Mouse (Mus musculus) CH12.LX (cell line): ENCODE measurements around the gene Gli3.

ENCODE experiments used
- CTCF ChIP-seq, 2 experiments: IDR thresholded peaks in 1 of 2; conservative IDR thresholded peaks in 1 of 2; 2 replicates each; pipeline ENCODE4 v1.5.1; 2011 to 2012; ENCODE audit warnings: low read depth in 2 of 2, low read length in 2 of 2, improper control_type of control experiment in 1 of 2, inconsistent platforms in 1 of 2, mild to moderate bottlenecking in 1 of 2, moderate library complexity in 1 of 2
- IRF4 ChIP-seq: IDR thresholded peaks from 2 replicates; pipeline ENCODE4 v1.6.1; 2014; ENCODE audit warnings: low read depth, mild to moderate bottlenecking, inconsistent platforms, low read length, improper control_type of control experiment
- MAX ChIP-seq: IDR thresholded peaks from 2 replicates; pipeline ENCODE4 v1.6.1; 2011; ENCODE audit warnings: low read length, improper control_type of control experiment
- POLR2A ChIP-seq: IDR thresholded peaks from 2 replicates; pipeline ENCODE4 v1.6.1; 2011; ENCODE audit warnings: low read depth, mild to moderate bottlenecking, improper control_type of control experiment, low read length
- ZC3H11A ChIP-seq: IDR thresholded peaks from 2 replicates; pipeline ENCODE4 v1.6.1; 2012; ENCODE audit warnings: low read depth, mild to moderate bottlenecking, inconsistent platforms, low read length, improper control_type of control experiment

DNA sequence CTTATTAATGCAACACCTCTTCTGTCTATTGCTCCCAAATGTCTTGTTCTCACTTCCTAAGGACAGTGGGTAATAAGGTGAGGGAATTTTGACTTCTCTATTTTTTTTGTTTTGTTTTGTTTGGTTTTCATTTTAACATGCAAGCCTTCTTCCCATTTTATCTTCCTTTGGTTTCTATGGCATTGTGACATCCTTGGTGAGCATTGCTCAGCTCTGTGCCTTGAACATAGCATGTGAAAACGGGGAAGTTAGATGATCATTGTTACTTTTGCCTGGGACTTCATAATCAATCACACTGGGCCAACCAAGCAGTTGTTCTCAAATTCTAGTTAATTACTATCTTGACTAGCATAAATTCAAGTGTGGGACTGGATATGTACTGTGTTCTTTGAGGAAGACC lies 258.4 kb downstream of the Gli3 start:
- no peak for TF ChIP-seq MAX
- TF ChIP-seq ZC3H11A = no peak
- TF ChIP-seq IRF4 = no peak
- no peak for TF ChIP-seq POLR2A
- no peak for TF ChIP-seq CTCF (conservative IDR thresholded peaks at IDR 0.05 in 1 of 2, IDR thresholded peaks at IDR 0.05 in 1 of 2; ENCODE audit: low read depth in 2 of 2, low read length in 2 of 2)
